Mouse (Mus musculus) midbrain, embryonic 14.5 days (tissue): ENCODE measurements around the gene Il6. TPM values are rescaled to one million over a fixed set of nuclear protein-coding genes. Genes with fewer than 3 reads are reported as not detected.

ENCODE experiments used
- ATAC-seq: fragments of 200-750 bp; cut with Nextera tagmentation; 2 replicates; pipeline ENCODE4 v1.8.0; 2017; ENCODE audit warnings: moderate number of reproducible peaks, moderate library complexity; ENCODE audit not compliant: low FRiP score, low TSS enrichment
- DNase-seq: peaks from one replicate; pipeline ENCODE4 v3.0.0-alpha.2; 2015
- H3K27ac ChIP-seq: fragments of 300-500 bp; sonication (generic); replicated peaks from 2 replicates; pipeline ENCODE4 v1.5.1; 2014; ENCODE audit warnings: mild to moderate bottlenecking, low read depth, low read length, moderate library complexity
- H3K27me3 ChIP-seq: fragments of 300-500 bp; sonication (generic); 2 replicates; pipeline ENCODE4 v1.6.1; 2014; ENCODE audit warnings: low read length, control low read depth, mixed read lengths; ENCODE audit not compliant: control insufficient read depth, insufficient read depth
- H3K36me3 ChIP-seq: fragments of 300-500 bp; sonication (generic); 2 replicates; pipeline ENCODE4 v1.6.1; 2014; ENCODE audit warnings: low read length, control low read depth; ENCODE audit not compliant: control insufficient read depth, insufficient read depth
- H3K4me1 ChIP-seq: fragments of 300-500 bp; sonication (generic); 2 replicates; pipeline ENCODE4 v1.6.1; 2014; ENCODE audit warnings: mild to moderate bottlenecking, antibody characterized with exemption, low read length, control low read depth; ENCODE audit not compliant: control insufficient read depth, insufficient read depth
- H3K4me2 ChIP-seq: fragments of 300-500 bp; sonication (generic); 2 replicates; pipeline ENCODE4 v1.6.1; 2014; ENCODE audit warnings: mild to moderate bottlenecking, low read length, moderate library complexity
- H3K4me3 ChIP-seq: fragments of 300-500 bp; sonication (generic); replicated peaks from 2 replicates; pipeline ENCODE4 v1.5.1; 2014; ENCODE audit warnings: low read depth, low read length
- H3K9ac ChIP-seq: fragments of 300-500 bp; sonication (generic); replicated peaks from 2 replicates; pipeline ENCODE4 v1.6.1; 2014; ENCODE audit warnings: mild to moderate bottlenecking, low read length, moderate library complexity
- H3K9me3 ChIP-seq: fragments of 300-500 bp; sonication (generic); 2 replicates; pipeline ENCODE4 v1.6.1; 2016; ENCODE audit warnings: low read length, control low read depth, mixed read lengths; ENCODE audit not compliant: control insufficient read depth
- WGBS: fragments of 180-500 bp; shearing (Covaris S2); extraction: QIAGEN DNeasy Blood & Tissue Kit; methylation state at CpG from one replicate; pipeline ENCODE4 v1.1.7; 2014; 5-methylcytosine and 5-hydroxymethylcytosine counted together
- polyA plus RNA-seq: library from polyadenylated mRNA; unstranded; fragments of >200 nt; fragmentation: Nextera tagmentation; extraction: Ambion mirVana; gene quantifications from 2 replicates; pipeline ENCODE4 v1.2.1, GENCODE M21; 2014

Il6 gene
- polyA plus RNA-seq = not detected in 2 replicates

- Histone ChIP-seq H3K27ac (no peak within 1 kb of the TSS), H3K4me2 (no peak within 1 kb of the TSS), H3K4me3 (no peak within 1 kb of the TSS), H3K36me3 (no peaks in the 10 kb centered on the region), H3K27me3 (no peaks in the 10 kb centered on the region), H3K4me1 (no peaks in the 10 kb centered on the region), H3K9me3 (no peaks in the 10 kb centered on the region), H3K9ac (no peak within 1 kb of the TSS)
- 71% methylated on average over 16 of the region's 16 CpGs for WGBS
- ATAC-seq (no peak), DNase-seq (peak; percentile 72)
These were observed at the start of gene Il6 for GRCm38 (mm10) chr5:30012726-30013503. Il6 (plus strand) TSS chr5:30013114.

DNA sequence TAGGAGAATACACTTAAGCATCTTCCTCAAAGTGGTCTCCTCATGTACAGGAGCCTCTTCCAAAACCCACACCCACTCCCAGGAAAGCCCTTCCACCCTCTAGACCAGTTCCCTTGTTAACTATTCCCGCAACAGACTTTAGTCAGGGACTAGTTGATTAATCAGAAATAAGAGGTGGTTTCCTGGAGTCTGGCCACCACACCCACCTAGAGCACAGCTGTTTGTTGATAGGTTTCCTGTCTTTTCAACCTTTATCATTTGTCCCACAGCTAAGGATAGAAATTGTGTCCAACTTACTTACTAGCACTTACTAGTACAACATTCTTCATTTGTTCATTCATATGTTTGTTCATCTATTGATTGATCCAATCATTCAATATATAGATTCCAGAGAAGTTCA lies 49.4 kb upstream of the Il6 start:
- Histone ChIP-seq H3K27me3 (no peaks in the 10 kb centered on the region), H3K4me3 (no peak overlapping the region)

DNA sequence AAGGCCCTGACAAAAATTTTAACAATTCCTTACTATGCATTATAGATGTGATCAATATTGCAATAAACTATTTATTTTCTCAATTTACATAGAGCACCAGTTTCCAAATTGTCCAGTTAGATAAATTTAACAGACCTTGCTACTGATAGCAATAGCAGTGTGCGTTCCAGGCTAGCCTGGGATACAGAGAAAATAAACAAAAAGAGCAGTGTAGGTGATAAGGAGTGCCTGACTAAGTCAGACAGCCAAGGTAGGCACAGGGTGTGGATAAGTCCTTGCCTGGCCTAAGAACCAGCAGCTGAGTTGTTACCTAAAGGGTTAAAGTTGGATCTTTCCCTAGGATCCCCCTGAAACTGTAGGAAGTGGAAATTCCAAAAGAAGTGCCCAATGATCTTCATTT lies 42.7 kb upstream of the Il6 start:
- no peak for DNase-seq
- H3K9ac ChIP-seq = no peak overlapping the region
- no peaks in the 10 kb centered on the region for H3K9me3 ChIP-seq
- H3K4me2 ChIP-seq = no peak overlapping the region
- WGBS = 89% methylated on average over 1 of the region's 1 CpGs
- no peak for ATAC-seq
- no peaks in the 10 kb centered on the region for H3K27me3 ChIP-seq
- H3K4me3 ChIP-seq = no peak overlapping the region
- H3K27ac ChIP-seq = no peak overlapping the region
- no peaks in the 10 kb centered on the region for H3K36me3 ChIP-seq
- H3K4me1 ChIP-seq = no peaks in the 10 kb centered on the region

More for the DNA sequence above, 49.4 kb upstream of the Il6 start:
- Histone ChIP-seq H3K9ac (no peak overlapping the region), H3K4me1 (no peaks in the 10 kb centered on the region), H3K36me3 (no peaks in the 10 kb centered on the region), H3K9me3 (no peaks in the 10 kb centered on the region), H3K4me2 (no peak overlapping the region), H3K27ac (no peak overlapping the region)
- 82% methylated on average over 1 of the region's 1 CpGs for WGBS
- ATAC-seq (no peak), DNase-seq (no peak)

GRCm38 (mm10) chr5:29972796-29973195 lies 40.1 kb upstream of the Il6 start:
- WGBS = 89% methylated on average over 5 of the region's 5 CpGs
- Histone ChIP-seq H3K27me3 (no peaks in the 10 kb centered on the region), H3K27ac (no peak overlapping the region), H3K36me3 (no peaks in the 10 kb centered on the region), H3K9me3 (no peaks in the 10 kb centered on the region), H3K4me1 (no peaks in the 10 kb centered on the region), H3K4me2 (no peak overlapping the region), H3K4me3 (no peak overlapping the region), H3K9ac (no peak overlapping the region)
- DNase-seq (no peak), ATAC-seq (no peak)

DNA sequence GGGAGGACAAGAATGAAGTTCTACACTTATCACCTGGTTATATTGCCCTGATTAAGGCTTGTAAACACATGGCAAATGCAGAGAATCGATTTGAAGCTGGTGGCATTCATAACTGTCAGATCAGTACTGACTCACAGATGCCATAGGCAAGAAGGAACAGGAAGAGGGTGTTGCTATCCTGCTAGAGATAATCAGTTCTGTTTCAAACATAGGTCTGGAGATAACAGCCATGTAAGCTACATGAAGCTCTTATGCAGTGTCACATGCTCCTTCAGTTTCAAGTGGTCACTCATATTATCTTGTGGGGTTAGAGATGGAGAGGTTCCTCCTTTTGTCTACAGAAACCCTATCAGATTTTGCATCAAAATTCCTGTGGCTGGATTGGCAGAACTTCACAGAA lies 39.4 kb upstream of the Il6 start:
- no peak overlapping the region for H3K27ac ChIP-seq

GRCm38 (mm10) chr5:29974115-29974514 lies 38.8 kb upstream of the Il6 start:
- ATAC-seq = no peak
- H3K9me3 ChIP-seq = no peaks in the 10 kb centered on the region
- H3K36me3 ChIP-seq = no peaks in the 10 kb centered on the region
- no peak overlapping the region for H3K4me2 ChIP-seq
- no peak overlapping the region for H3K4me3 ChIP-seq
- no peaks in the 10 kb centered on the region for H3K27me3 ChIP-seq
- no peak for DNase-seq
- H3K9ac ChIP-seq = no peak overlapping the region
- H3K4me1 ChIP-seq = no peaks in the 10 kb centered on the region
- H3K27ac ChIP-seq = no peak overlapping the region

More for the DNA sequence above, 39.4 kb upstream of the Il6 start:
- Histone ChIP-seq H3K36me3 (no peaks in the 10 kb centered on the region), H3K4me1 (no peaks in the 10 kb centered on the region), H3K9me3 (no peaks in the 10 kb centered on the region), H3K9ac (no peak overlapping the region), H3K27me3 (no peaks in the 10 kb centered on the region), H3K4me3 (no peak overlapping the region), H3K4me2 (no peak overlapping the region)
- WGBS = 77% methylated on average over 1 of the region's 1 CpGs
- DNase-seq = no peak
- no peak for ATAC-seq

- Histone ChIP-seq H3K27ac (no peak overlapping the region), H3K4me3 (no peak overlapping the region), H3K4me1 (no peaks in the 10 kb centered on the region), H3K4me2 (no peak overlapping the region), H3K9me3 (no peaks in the 10 kb centered on the region), H3K27me3 (no peaks in the 10 kb centered on the region), H3K9ac (no peak overlapping the region), H3K36me3 (no peaks in the 10 kb centered on the region)
- DNase-seq (no peak), ATAC-seq (no peak)
- WGBS = 97% methylated on average over 1 of the region's 1 CpGs
These were observed 19.3 kb upstream of the Il6 start for GRCm38 (mm10) chr5:29993583-29993982.

DNA sequence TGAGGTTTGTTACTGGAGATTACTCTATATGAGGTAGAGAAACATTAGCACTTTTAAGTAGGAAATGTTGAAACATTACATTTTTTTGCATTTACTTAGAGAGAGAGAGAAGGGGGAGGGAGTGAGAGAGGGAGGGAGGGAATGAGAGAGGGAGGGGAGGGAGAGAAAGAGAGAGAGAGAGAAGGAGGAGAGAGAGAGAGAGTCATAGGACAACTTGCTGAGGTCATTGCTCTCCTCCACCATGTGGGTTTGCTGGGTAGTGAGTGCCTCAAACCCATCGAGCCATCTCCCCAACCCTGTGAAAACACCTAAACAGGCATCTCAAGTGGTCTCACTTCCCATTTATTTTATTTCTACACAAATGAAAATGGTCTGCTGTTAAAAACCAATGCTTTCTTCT lies 18.6 kb upstream of the Il6 start:
- H3K27me3 ChIP-seq = no peaks in the 10 kb centered on the region
- H3K4me1 ChIP-seq = no peaks in the 10 kb centered on the region
- WGBS = 80% methylated on average over 1 of the region's 1 CpGs
- H3K4me3 ChIP-seq = no peak overlapping the region
- H3K9ac ChIP-seq = no peak overlapping the region
- no peak overlapping the region for H3K27ac ChIP-seq
- H3K9me3 ChIP-seq = no peaks in the 10 kb centered on the region
- H3K36me3 ChIP-seq = no peaks in the 10 kb centered on the region
- no peak for DNase-seq
- no peak overlapping the region for H3K4me2 ChIP-seq
- ATAC-seq = no peak

GRCm38 (mm10) chr5:29997351-29997750 lies 15.6 kb upstream of the Il6 start:
- Histone ChIP-seq H3K9ac (no peak overlapping the region), H3K4me1 (no peaks in the 10 kb centered on the region), H3K9me3 (no peaks in the 10 kb centered on the region), H3K4me2 (no peak overlapping the region), H3K27ac (no peak overlapping the region), H3K27me3 (no peaks in the 10 kb centered on the region), H3K36me3 (no peaks in the 10 kb centered on the region), H3K4me3 (no peak overlapping the region)
- ATAC-seq = no peak
- DNase-seq = no peak
- WGBS = 73% methylated on average over 1 of the region's 1 CpGs
